Mouse (Mus musculus): Measurements from ENCODE around the gene Tia1. TPM values are rescaled to one million over a fixed set of nuclear protein-coding genes. Genes with fewer than 3 reads are reported as not detected.
A peak's percentile ranks its signal among the peaks of the same experiment; 100 is the strongest.

Tia1 gene
- polyA plus RNA-seq, 1 experiment from 2014 or later, result 236 TPM

GRCm38 (mm10) chr6:86402681-86403607 is 1.1 kb upstream of the Tia1 start:
- H3K27ac ChIP-seq (ENCODE audit: low read depth, low read length), result no peak overlapping the region
- H3K9ac ChIP-seq (ENCODE audit: low read depth, low read length), result no peak overlapping the region
- 38% methylated on average over 12 of the region's 12 CpGs for WGBS

GRCm38 (mm10) chr6:86403728-86404099 is 305 bp upstream of the Tia1 start:
- Histone ChIP-seq H3K4me2 (replicated peaks; ENCODE audit: low read depth, low read length) (peak overlapping the region; percentile 58), H3K36me3 (ENCODE audit: control insufficient read depth, insufficient read depth, low read length) (peaks cover 9% of the 10 kb centered on the region; the same call in 1 of the 2 replicates), H3K4me1 (ENCODE audit: control insufficient read depth, insufficient read depth, low read length) (no peaks in the 10 kb centered on the region), H3K9ac (ENCODE audit: low read depth, low read length) (peak overlapping the region; percentile 96; the same call in 1 of the 2 replicates), H3K9me3 (ENCODE audit: control insufficient read depth, low read length) (no peaks in the 10 kb centered on the region), H3K27me3 (ENCODE audit: control insufficient read depth, insufficient read depth, low read length) (no peaks in the 10 kb centered on the region), H3K27ac (ENCODE audit: low read depth, low read length) (peak overlapping the region; percentile 100), H3K4me3 (ENCODE audit: low read length) (peak overlapping the region; percentile 86)
- under 1% methylated on average over 15 of the region's 15 CpGs for WGBS
- peak; percentile 66 for ATAC-seq (ENCODE audit: low FRiP score, low TSS enrichment)

More at GRCm38 (mm10) chr6:86402681-86403607, 1.1 kb upstream of the Tia1 start:
- Histone ChIP-seq H3K4me3 (ENCODE audit: low read length) (peak overlapping the region; percentile 86), H3K9me3 (ENCODE audit: control insufficient read depth, low read length) (no peaks in the 10 kb centered on the region), H3K36me3 (ENCODE audit: control insufficient read depth, insufficient read depth, low read length) (peaks cover 6% of the 10 kb centered on the region; the same call in 1 of the 2 replicates), H3K4me1 (ENCODE audit: control insufficient read depth, insufficient read depth, low read length) (no peaks in the 10 kb centered on the region), H3K27me3 (ENCODE audit: control insufficient read depth, insufficient read depth, low read length) (no peaks in the 10 kb centered on the region), H3K4me2 (replicated peaks; ENCODE audit: low read depth, low read length) (peak overlapping the region; percentile 58)
- ATAC-seq (ENCODE audit: low FRiP score, low TSS enrichment), result no peak

GRCm38 (mm10) chr6:86404996-86405395 is 977 bp downstream of the Tia1 start:
- Histone ChIP-seq H3K27me3 (ENCODE audit: control insufficient read depth, insufficient read depth, low read length) (no peaks in the 10 kb centered on the region), H3K4me1 (ENCODE audit: control insufficient read depth, insufficient read depth, low read length) (no peaks in the 10 kb centered on the region), H3K9ac (ENCODE audit: low read depth, low read length) (peak overlapping the region; percentile 96), H3K9me3 (ENCODE audit: control insufficient read depth, low read length) (no peaks in the 10 kb centered on the region), H3K27ac (ENCODE audit: low read depth, low read length) (peak overlapping the region; percentile 100), H3K4me2 (replicated peaks; ENCODE audit: low read depth, low read length) (peak overlapping the region; percentile 58), H3K4me3 (ENCODE audit: low read length) (peak overlapping the region; percentile 86), H3K36me3 (ENCODE audit: control insufficient read depth, insufficient read depth, low read length) (peaks cover 15% of the 10 kb centered on the region; the same call in 1 of the 2 replicates)
- no peak for ATAC-seq (ENCODE audit: low FRiP score, low TSS enrichment)
- under 1% methylated on average over 11 of the region's 11 CpGs for WGBS

- Histone ChIP-seq H3K4me2 (replicated peaks; ENCODE audit: low read depth, low read length) (peak overlapping the region; percentile 58), H3K27ac (ENCODE audit: low read depth, low read length) (no peak overlapping the region), H3K9me3 (ENCODE audit: control insufficient read depth, low read length) (no peaks in the 10 kb centered on the region), H3K36me3 (ENCODE audit: control insufficient read depth, insufficient read depth, low read length) (peaks cover 16% of the 10 kb centered on the region; the same call in 1 of the 2 replicates), H3K4me3 (ENCODE audit: low read length) (peak overlapping the region; percentile 20; the same call in 1 of the 2 replicates), H3K4me1 (ENCODE audit: control insufficient read depth, insufficient read depth, low read length) (no peaks in the 10 kb centered on the region), H3K27me3 (ENCODE audit: control insufficient read depth, insufficient read depth, low read length) (no peaks in the 10 kb centered on the region), H3K9ac (ENCODE audit: low read depth, low read length) (no peak overlapping the region)
- ATAC-seq (ENCODE audit: low FRiP score, low TSS enrichment), result no peak
Observed at GRCm38 (mm10) chr6:86406306-86406705, 2.3 kb downstream of the Tia1 start.

- Histone ChIP-seq H3K27me3 (ENCODE audit: control insufficient read depth, insufficient read depth, low read length) (no peaks in the 10 kb centered on the region), H3K9ac (ENCODE audit: low read depth, low read length) (no peak overlapping the region), H3K9me3 (ENCODE audit: control insufficient read depth, low read length) (no peaks in the 10 kb centered on the region), H3K4me1 (ENCODE audit: control insufficient read depth, insufficient read depth, low read length) (no peaks in the 10 kb centered on the region), H3K27ac (ENCODE audit: low read depth, low read length) (no peak overlapping the region), H3K36me3 (ENCODE audit: control insufficient read depth, insufficient read depth, low read length) (peaks cover 75% of the 10 kb centered on the region), H3K4me3 (ENCODE audit: low read length) (no peak overlapping the region), H3K4me2 (replicated peaks; ENCODE audit: low read depth, low read length) (no peak overlapping the region)
- ATAC-seq (ENCODE audit: low FRiP score, low TSS enrichment), result no peak
- WGBS, result 95% methylated on average over 6 of the region's 6 CpGs
Observed at GRCm38 (mm10) chr6:86418711-86419110, 14.7 kb downstream of the Tia1 start.

- Histone ChIP-seq H3K27me3 (ENCODE audit: control insufficient read depth, insufficient read depth, low read length) (no peaks in the 10 kb centered on the region), H3K36me3 (ENCODE audit: control insufficient read depth, insufficient read depth, low read length) (peaks cover 78% of the 10 kb centered on the region), H3K9me3 (ENCODE audit: control insufficient read depth, low read length) (no peaks in the 10 kb centered on the region), H3K4me1 (ENCODE audit: control insufficient read depth, insufficient read depth, low read length) (no peaks in the 10 kb centered on the region), H3K4me3 (ENCODE audit: low read length) (no peak overlapping the region), H3K4me2 (replicated peaks; ENCODE audit: low read depth, low read length) (no peak overlapping the region), H3K27ac (ENCODE audit: low read depth, low read length) (no peak overlapping the region), H3K9ac (ENCODE audit: low read depth, low read length) (no peak overlapping the region)
- ATAC-seq (ENCODE audit: low FRiP score, low TSS enrichment), result no peak
- WGBS, result 91% methylated on average over 3 of the region's 3 CpGs
Observed at GRCm38 (mm10) chr6:86419239-86419638, 15.2 kb downstream of the Tia1 start.

- H3K27ac ChIP-seq (ENCODE audit: low read depth, low read length), result no peak overlapping the region
- H3K4me1 ChIP-seq (ENCODE audit: control insufficient read depth, insufficient read depth, low read length), result no peaks in the 10 kb centered on the region
- WGBS, result 83% methylated on average over 6 of the region's 6 CpGs
- H3K9me3 ChIP-seq (ENCODE audit: control insufficient read depth, low read length), result no peaks in the 10 kb centered on the region
- H3K27me3 ChIP-seq (ENCODE audit: control insufficient read depth, insufficient read depth, low read length), result no peaks in the 10 kb centered on the region
- no peak overlapping the region for H3K9ac ChIP-seq (ENCODE audit: low read depth, low read length)
- peaks cover 81% of the 10 kb centered on the region for H3K36me3 ChIP-seq (ENCODE audit: control insufficient read depth, insufficient read depth, low read length)
- H3K4me3 ChIP-seq (ENCODE audit: low read length), result no peak overlapping the region
- no peak overlapping the region for H3K4me2 ChIP-seq (replicated peaks; ENCODE audit: low read depth, low read length)
- ATAC-seq (ENCODE audit: low FRiP score, low TSS enrichment), result no peak
Observed at GRCm38 (mm10) chr6:86420491-86420890, 16.5 kb downstream of the Tia1 start.

GRCm38 (mm10) chr6:86426358-86426757 is 22.3 kb downstream of the Tia1 start, which contains the start of gene Gm44790:
TSS of gene Gm44790 (plus strand) at chr6:86426658.
- H3K27ac ChIP-seq (ENCODE audit: low read depth, low read length), result no peak within 1 kb of the TSS
- H3K4me1 ChIP-seq (ENCODE audit: control insufficient read depth, insufficient read depth, low read length), result no peaks in the 10 kb centered on the region
- H3K36me3 ChIP-seq (ENCODE audit: control insufficient read depth, insufficient read depth, low read length), result peaks cover 84% of the 10 kb centered on the region
- no peaks in the 10 kb centered on the region for H3K27me3 ChIP-seq (ENCODE audit: control insufficient read depth, insufficient read depth, low read length)
- no peak within 1 kb of the TSS for H3K4me2 ChIP-seq (replicated peaks; ENCODE audit: low read depth, low read length)
- no peak within 1 kb of the TSS for H3K4me3 ChIP-seq (ENCODE audit: low read length)
- WGBS, result 91% methylated on average over 1 of the region's 1 CpGs
- ATAC-seq (ENCODE audit: low FRiP score, low TSS enrichment), result no peak
- H3K9me3 ChIP-seq (ENCODE audit: control insufficient read depth, low read length), result no peaks in the 10 kb centered on the region
- no peak within 1 kb of the TSS for H3K9ac ChIP-seq (ENCODE audit: low read depth, low read length)

GRCm38 (mm10) chr6:86431531-86431930 is 27.5 kb downstream of the Tia1 start:
- no peak overlapping the region for H3K4me2 ChIP-seq (replicated peaks; ENCODE audit: low read depth, low read length)
- H3K27me3 ChIP-seq (ENCODE audit: control insufficient read depth, insufficient read depth, low read length), result no peaks in the 10 kb centered on the region
- WGBS, result 99% methylated on average over 3 of the region's 3 CpGs
- peaks cover 94% of the 10 kb centered on the region for H3K36me3 ChIP-seq (ENCODE audit: control insufficient read depth, insufficient read depth, low read length)
- no peaks in the 10 kb centered on the region for H3K4me1 ChIP-seq (ENCODE audit: control insufficient read depth, insufficient read depth, low read length)
- H3K9me3 ChIP-seq (ENCODE audit: control insufficient read depth, low read length), result no peaks in the 10 kb centered on the region
- no peak overlapping the region for H3K4me3 ChIP-seq (ENCODE audit: low read length)
- H3K27ac ChIP-seq (ENCODE audit: low read depth, low read length), result no peak overlapping the region
- H3K9ac ChIP-seq (ENCODE audit: low read depth, low read length), result no peak overlapping the region
- no peak for ATAC-seq (ENCODE audit: low FRiP score, low TSS enrichment)
